Mouse (Mus musculus): ENCODE results near the gene Gm21988. TPM values are rescaled to one million over a fixed set of nuclear protein-coding genes. Genes with fewer than 3 reads are reported as not detected.

Gene Gm21988
- polyA plus RNA-seq (2015; fragmentation: Nextera tagmentation; extraction: Ambion mirVana): 8.7 and 11.0 TPM in 2 replicates

DNA sequence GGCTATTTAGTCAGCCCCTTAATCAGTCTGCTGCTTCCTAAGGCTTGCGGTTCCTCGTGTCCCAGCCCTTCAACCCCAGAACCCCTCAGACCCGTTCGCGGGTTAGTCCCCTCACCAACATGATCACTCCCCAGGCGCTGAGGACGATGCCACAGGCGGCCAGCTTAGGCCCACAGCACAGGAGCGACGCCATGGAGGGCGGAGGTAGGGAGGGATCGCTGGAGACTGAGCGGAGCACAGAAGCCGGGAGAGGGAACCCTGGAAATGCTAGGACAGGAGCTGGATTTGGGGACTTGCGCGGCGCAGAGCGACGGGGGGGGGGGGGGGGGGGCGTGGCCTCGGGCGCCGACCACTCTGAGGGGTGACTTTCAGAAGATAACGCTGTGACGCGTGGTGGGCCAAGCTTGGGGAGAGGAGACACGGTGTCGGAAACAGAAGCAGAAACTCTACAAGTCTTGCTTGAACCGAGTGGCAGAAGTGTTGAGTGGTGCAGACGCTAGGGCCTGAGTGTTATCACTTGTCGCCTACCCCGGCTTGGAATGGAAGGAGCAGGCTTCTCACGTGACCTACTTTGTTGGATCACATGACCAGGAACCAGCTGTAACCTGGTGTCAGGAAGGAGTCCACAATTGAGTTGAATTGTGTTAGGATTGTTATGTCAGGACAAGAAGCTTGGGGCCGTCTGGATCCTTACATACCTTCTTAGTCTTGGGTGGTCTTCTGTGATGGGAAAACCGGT, at the start of gene Gm21988, which contains the start of gene Rnasek:
Gm21988 (minus strand) TSS at position 290 of the 739 bp plus-strand sequence.
Rnasek (minus strand) TSS at position 302 of the 739 bp plus-strand sequence.
- Histone ChIP-seq H3K36me3 (0 out of 2 replicates have a peak, but pooled peaks cover 6% of the 10 kb centered on the region), H3K27ac (peak within 1 kb of the TSS; percentile 90), H3K4me2 (peak within 1 kb of the TSS; percentile 78), H3K9me3 (no peaks in the 10 kb centered on the region), H3K9ac (peak within 1 kb of the TSS; percentile 77), H3K4me1 (peaks cover 23% of the 10 kb centered on the region), H3K4me3 (replicated peaks) (peak within 1 kb of the TSS; percentile 96), H3K27me3 (replicated peaks) (no peaks in the 10 kb centered on the region)
- peak; percentile 16 for ATAC-seq (ENCODE audit: insufficient read depth, low FRiP score, low read depth)
- under 1% methylated on average over 30 of the region's 35 CpGs for WGBS

GRCm38 (mm10) chr11:70289236-70289635, 49.6 kb upstream of the Gm21988 start:
- no peak for ATAC-seq (ENCODE audit: insufficient read depth, low FRiP score, low read depth)
- H3K27ac ChIP-seq: peak overlapping the region; percentile 31; the same call in 1 of the 2 replicates
- WGBS: 39% methylated on average over 6 of the region's 6 CpGs
- no peaks in the 10 kb centered on the region; the same call in 1 of the 2 replicates for H3K4me1 ChIP-seq
- H3K27me3 ChIP-seq (replicated peaks): no peaks in the 10 kb centered on the region
- H3K36me3 ChIP-seq: no peaks in the 10 kb centered on the region
- H3K9ac ChIP-seq: no peak overlapping the region
- H3K9me3 ChIP-seq: no peaks in the 10 kb centered on the region
- no peak overlapping the region for H3K4me2 ChIP-seq
- H3K4me3 ChIP-seq (replicated peaks): no peak overlapping the region

GRCm38 (mm10) chr11:70288102-70288501, 48.5 kb upstream of the Gm21988 start:
- no peak for ATAC-seq (ENCODE audit: insufficient read depth, low FRiP score, low read depth)
- Histone ChIP-seq H3K9ac (no peak overlapping the region), H3K4me2 (no peak overlapping the region), H3K36me3 (no peaks in the 10 kb centered on the region), H3K4me3 (replicated peaks) (no peak overlapping the region), H3K27ac (peak overlapping the region; percentile 16; the same call in 1 of the 2 replicates), H3K4me1 (no peaks in the 10 kb centered on the region; the same call in 1 of the 2 replicates), H3K9me3 (no peaks in the 10 kb centered on the region), H3K27me3 (replicated peaks) (no peaks in the 10 kb centered on the region)
- WGBS: 66% methylated on average over 10 of the region's 10 CpGs

- Histone ChIP-seq H3K9ac (no peak overlapping the region), H3K4me3 (replicated peaks) (no peak overlapping the region), H3K27ac (no peak overlapping the region), H3K4me1 (no peaks in the 10 kb centered on the region; the same call in 1 of the 2 replicates), H3K27me3 (replicated peaks) (no peaks in the 10 kb centered on the region), H3K9me3 (no peaks in the 10 kb centered on the region), H3K36me3 (no peaks in the 10 kb centered on the region), H3K4me2 (no peak overlapping the region)
- ATAC-seq (ENCODE audit: insufficient read depth, low FRiP score, low read depth): no peak
- 73% methylated on average over 5 of the region's 5 CpGs for WGBS
These were observed 46.1 kb upstream of the Gm21988 start for GRCm38 (mm10) chr11:70285686-70286085.

DNA sequence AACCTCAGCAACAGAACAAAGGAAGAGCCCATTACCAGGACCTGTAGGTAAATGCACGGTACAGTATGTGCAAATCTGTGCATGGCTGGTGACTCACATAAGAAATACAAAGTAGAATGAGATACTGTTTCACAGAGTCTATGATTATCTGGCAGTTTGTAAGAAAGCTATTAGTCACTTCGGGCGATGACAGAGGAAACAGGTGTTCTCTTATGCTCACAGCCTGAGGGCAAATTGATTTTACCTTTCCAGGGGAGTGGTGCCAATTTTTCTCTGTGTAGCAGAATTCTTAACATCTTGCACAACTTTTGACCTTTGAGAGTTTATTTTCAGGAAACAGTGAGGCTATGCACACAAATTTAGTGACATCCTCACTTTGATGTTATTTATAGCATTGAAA, 45.1 kb upstream of the Gm21988 start:
- no peak overlapping the region for H3K27ac ChIP-seq
- H3K27me3 ChIP-seq (replicated peaks): no peaks in the 10 kb centered on the region
- H3K4me2 ChIP-seq: no peak overlapping the region
- no peak overlapping the region for H3K4me3 ChIP-seq (replicated peaks)
- H3K36me3 ChIP-seq: no peaks in the 10 kb centered on the region
- WGBS: 46% methylated on average over 3 of the region's 3 CpGs
- no peak overlapping the region for H3K9ac ChIP-seq
- H3K9me3 ChIP-seq: no peaks in the 10 kb centered on the region
- H3K4me1 ChIP-seq: no peaks in the 10 kb centered on the region; the same call in 1 of the 2 replicates
- ATAC-seq (ENCODE audit: insufficient read depth, low FRiP score, low read depth): peak; percentile 70; the same call in 1 of the 2 replicates

GRCm38 (mm10) chr11:70283666-70284065, 44.0 kb upstream of the Gm21988 start:
- no peaks in the 10 kb centered on the region for H3K4me1 ChIP-seq
- no peak overlapping the region for H3K4me3 ChIP-seq (replicated peaks)
- no peak overlapping the region for H3K27ac ChIP-seq
- ATAC-seq (ENCODE audit: insufficient read depth, low FRiP score, low read depth): no peak
- H3K9me3 ChIP-seq: no peaks in the 10 kb centered on the region
- H3K36me3 ChIP-seq: no peaks in the 10 kb centered on the region
- no peak overlapping the region for H3K4me2 ChIP-seq
- WGBS: 66% methylated on average over 4 of the region's 4 CpGs
- no peaks in the 10 kb centered on the region for H3K27me3 ChIP-seq (replicated peaks)
- H3K9ac ChIP-seq: no peak overlapping the region

DNA sequence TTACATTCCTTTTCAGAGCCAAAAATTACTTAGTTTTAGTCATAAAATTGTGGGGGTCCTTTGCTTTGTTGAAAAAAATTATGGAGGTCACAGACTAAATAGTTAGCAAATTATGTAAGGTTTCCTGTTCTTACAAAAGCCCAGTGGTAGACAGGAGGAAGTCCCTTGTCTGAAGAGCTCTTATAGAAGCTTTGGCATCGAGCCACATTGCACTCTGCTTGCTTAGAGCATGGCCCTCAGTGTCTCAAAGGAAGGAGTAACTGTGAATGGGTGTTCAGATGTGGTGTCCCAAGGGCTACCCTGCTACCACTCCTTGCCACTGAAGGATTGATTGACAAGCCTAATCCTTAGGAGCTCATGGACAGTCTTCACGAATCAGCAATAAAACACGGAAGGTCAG, 40.8 kb upstream of the Gm21988 start:
- H3K4me3 ChIP-seq (replicated peaks): no peak overlapping the region
- no peak overlapping the region for H3K4me2 ChIP-seq
- no peaks in the 10 kb centered on the region for H3K4me1 ChIP-seq
- no peak overlapping the region for H3K9ac ChIP-seq
- H3K27ac ChIP-seq: no peak overlapping the region
- no peak for ATAC-seq (ENCODE audit: insufficient read depth, low FRiP score, low read depth)
- H3K27me3 ChIP-seq (replicated peaks): no peaks in the 10 kb centered on the region
- H3K36me3 ChIP-seq: no peaks in the 10 kb centered on the region
- no peaks in the 10 kb centered on the region for H3K9me3 ChIP-seq
- 69% methylated on average over 3 of the region's 3 CpGs for WGBS

GRCm38 (mm10) chr11:70278961-70279360, 39.3 kb upstream of the Gm21988 start:
- Histone ChIP-seq H3K4me2 (no peak overlapping the region), H3K36me3 (no peaks in the 10 kb centered on the region), H3K4me1 (no peaks in the 10 kb centered on the region), H3K4me3 (replicated peaks) (no peak overlapping the region), H3K27me3 (replicated peaks) (no peaks in the 10 kb centered on the region), H3K27ac (no peak overlapping the region), H3K9ac (no peak overlapping the region), H3K9me3 (no peaks in the 10 kb centered on the region)
- WGBS: 77% methylated on average over 3 of the region's 3 CpGs
- no peak for ATAC-seq (ENCODE audit: insufficient read depth, low FRiP score, low read depth)

GRCm38 (mm10) chr11:70271641-70272040, 32.0 kb upstream of the Gm21988 start:
- Histone ChIP-seq H3K4me3 (replicated peaks) (no peak overlapping the region), H3K36me3 (no peaks in the 10 kb centered on the region), H3K9me3 (no peaks in the 10 kb centered on the region), H3K9ac (no peak overlapping the region), H3K4me1 (no peaks in the 10 kb centered on the region), H3K27me3 (replicated peaks) (no peaks in the 10 kb centered on the region), H3K27ac (no peak overlapping the region), H3K4me2 (no peak overlapping the region)
- ATAC-seq (ENCODE audit: insufficient read depth, low FRiP score, low read depth): no peak
- WGBS: 72% methylated on average over 7 of the region's 7 CpGs

GRCm38 (mm10) chr11:70266405-70266804, 26.8 kb upstream of the Gm21988 start:
- 82% methylated on average over 1 of the region's 1 CpGs for WGBS
- Histone ChIP-seq H3K9me3 (0 out of 2 replicates have a peak, but pooled peaks cover 2% of the 10 kb centered on the region), H3K27ac (0 out of 2 replicates have a peak overlapping the region, but pooled peaks have one; percentile 45), H3K36me3 (no peaks in the 10 kb centered on the region), H3K9ac (no peak overlapping the region), H3K4me1 (no peaks in the 10 kb centered on the region), H3K4me3 (replicated peaks) (no peak overlapping the region), H3K4me2 (no peak overlapping the region), H3K27me3 (replicated peaks) (no peaks in the 10 kb centered on the region)
- ATAC-seq (ENCODE audit: insufficient read depth, low FRiP score, low read depth): no peak

DNA sequence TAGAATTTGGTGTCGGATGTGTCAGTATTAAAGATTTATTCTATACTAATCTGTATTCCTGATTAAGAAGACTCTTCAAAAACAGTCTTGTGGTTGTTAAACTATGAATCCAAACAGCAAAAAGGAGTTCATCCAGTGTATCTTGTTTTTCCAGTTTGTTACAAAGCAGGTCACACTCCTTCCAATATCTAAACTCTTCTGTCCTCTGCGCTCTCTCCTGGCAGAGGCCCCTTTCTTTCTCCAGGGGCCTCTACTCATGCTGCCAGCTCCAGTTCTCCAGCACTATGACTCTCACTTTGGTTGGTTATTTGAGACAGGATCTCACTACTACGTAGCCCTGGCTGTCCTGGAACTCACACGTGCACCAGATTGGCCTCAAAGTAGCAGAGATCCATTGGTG, 26.2 kb upstream of the Gm21988 start:
- Histone ChIP-seq H3K9ac (no peak overlapping the region), H3K36me3 (no peaks in the 10 kb centered on the region), H3K4me2 (no peak overlapping the region), H3K27me3 (replicated peaks) (no peaks in the 10 kb centered on the region), H3K27ac (peak overlapping the region; percentile 61; the same call in 1 of the 2 replicates), H3K4me3 (replicated peaks) (no peak overlapping the region), H3K9me3 (0 out of 2 replicates have a peak, but pooled peaks cover 2% of the 10 kb centered on the region), H3K4me1 (no peaks in the 10 kb centered on the region)
- ATAC-seq (ENCODE audit: insufficient read depth, low FRiP score, low read depth): no peak
- 47% methylated on average over 4 of the region's 4 CpGs for WGBS

DNA sequence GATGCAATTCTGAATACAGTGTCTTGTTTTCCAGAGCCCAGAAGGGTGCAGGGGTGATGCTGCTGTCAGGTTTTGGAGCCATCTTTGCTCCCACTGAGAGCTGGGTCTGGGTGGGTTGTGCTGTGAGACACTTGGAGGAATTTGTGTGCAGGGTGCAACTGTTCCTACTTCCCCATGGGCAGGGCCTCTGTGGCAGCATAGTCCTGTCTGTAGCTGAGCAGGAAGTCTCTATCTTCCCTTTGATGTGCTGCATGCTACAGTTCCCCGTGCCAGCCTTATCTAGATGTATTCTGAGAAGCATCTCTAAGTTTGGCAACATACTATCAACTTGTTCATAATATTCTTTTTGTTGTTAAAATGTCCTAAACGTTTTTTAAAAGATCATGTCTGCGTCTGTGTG, 25.6 kb upstream of the Gm21988 start:
- WGBS: 37% methylated on average over 3 of the region's 3 CpGs
- H3K27ac ChIP-seq: peak overlapping the region; percentile 61; the same call in 1 of the 2 replicates
- 0 out of 2 replicates have a peak, but pooled peaks cover 2% of the 10 kb centered on the region for H3K9me3 ChIP-seq
- no peak for ATAC-seq (ENCODE audit: insufficient read depth, low FRiP score, low read depth)
- H3K9ac ChIP-seq: no peak overlapping the region
- H3K27me3 ChIP-seq (replicated peaks): no peaks in the 10 kb centered on the region
- no peak overlapping the region for H3K4me3 ChIP-seq (replicated peaks)
- no peaks in the 10 kb centered on the region for H3K36me3 ChIP-seq
- H3K4me2 ChIP-seq: no peak overlapping the region
- H3K4me1 ChIP-seq: no peaks in the 10 kb centered on the region
